Mouse (Mus musculus): Measurements from ENCODE around the gene Olfr1212.

Gene Olfr1212

DNA sequence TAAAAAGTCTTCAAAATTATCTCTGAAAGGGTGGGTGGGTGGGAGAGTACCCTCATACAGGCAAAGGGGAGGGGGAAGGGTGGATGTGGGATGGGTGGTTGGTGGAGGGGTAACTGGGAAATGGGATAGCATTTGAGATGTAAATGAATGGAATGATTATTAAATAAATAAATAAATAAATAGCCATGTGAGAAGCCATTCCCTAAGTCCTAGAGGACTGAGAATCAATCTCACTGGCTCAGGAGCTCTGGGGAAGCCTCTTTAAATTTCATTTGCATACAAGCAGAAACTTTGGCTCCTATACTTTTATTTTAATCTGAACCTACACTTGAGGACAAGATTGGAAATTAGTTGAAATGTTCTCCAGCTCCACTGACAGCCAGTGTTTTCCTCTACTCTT, at the start of gene Olfr1212:
Gene Olfr1212 (plus strand): TSS at position 301 of the 400 bp plus-strand sequence.
- DNase-seq (ENCODE audit: low spot score in 2 of 2): no peak

DNA sequence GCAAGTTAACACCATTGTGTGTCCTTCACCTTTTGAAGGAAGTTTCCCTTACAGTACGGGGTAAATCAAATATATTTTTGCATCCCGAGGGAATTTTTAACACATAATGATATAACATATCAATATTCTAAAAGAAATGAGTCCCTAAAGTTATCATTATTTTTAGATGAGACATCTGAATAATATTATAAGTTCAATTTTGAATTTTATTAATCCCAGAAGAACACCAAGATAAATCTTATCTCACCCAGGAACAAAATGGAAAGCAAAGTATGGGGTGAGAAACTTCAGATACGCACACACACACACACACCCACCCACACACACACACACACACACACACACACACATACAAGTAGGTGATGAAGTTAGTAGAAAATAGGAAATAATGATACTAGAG, 38.7 kb upstream of the Olfr1212 start, which contains the start of gene Olfr1209:
Gene Olfr1209 (minus strand): TSS at position 101 of the 400 bp plus-strand sequence.
- DNase-seq (ENCODE audit: low spot score in 2 of 2): no peak

DNA sequence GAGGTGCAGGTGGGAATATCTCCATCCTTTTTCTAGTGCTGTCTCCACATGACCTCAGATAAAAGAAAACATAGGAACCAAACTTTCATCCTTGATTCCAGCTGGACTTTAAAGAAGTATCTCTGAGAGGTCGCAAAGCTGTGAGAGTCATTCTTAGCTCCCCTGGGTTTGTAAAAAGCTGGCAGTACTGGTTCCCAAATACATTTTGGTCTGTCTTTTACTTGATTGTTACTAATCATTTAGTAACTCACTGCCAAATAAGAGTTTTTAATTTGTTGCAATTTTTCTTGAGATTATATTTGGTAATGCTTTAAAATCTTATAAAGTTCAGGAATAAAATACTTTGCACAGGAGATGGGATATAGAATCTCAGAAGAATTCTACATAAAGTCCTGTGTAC, 15.8 kb upstream of the Olfr1212 start, which contains the start of gene Olfr1211:
Gene Olfr1211 (minus strand): TSS at position 101 of the 400 bp plus-strand sequence.
- no peak for DNase-seq (ENCODE audit: low spot score in 2 of 2)

DNA sequence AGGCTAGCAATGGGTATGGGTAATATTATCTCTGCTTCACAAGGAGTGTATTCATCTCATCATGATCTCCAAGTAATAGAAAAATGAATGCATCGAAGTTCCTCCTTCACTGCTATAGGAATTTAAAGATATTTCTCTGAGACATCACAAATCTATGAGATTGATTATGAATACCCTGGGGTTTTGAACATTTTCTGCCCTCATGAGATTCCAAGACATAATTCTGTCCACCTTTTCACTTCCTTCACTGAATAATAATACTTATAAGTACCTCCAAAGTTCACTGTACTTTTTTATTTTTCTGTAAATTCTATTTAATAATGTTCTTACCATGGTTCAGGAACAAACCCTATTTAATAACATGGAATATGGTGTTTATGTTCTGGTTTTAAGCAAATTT, 26.4 kb downstream of the Olfr1212 start, which contains the start of gene Gm13762:
Gene Gm13762 (minus strand): TSS at position 101 of the 400 bp plus-strand sequence.
- no peak for DNase-seq (ENCODE audit: low spot score in 2 of 2)

DNA sequence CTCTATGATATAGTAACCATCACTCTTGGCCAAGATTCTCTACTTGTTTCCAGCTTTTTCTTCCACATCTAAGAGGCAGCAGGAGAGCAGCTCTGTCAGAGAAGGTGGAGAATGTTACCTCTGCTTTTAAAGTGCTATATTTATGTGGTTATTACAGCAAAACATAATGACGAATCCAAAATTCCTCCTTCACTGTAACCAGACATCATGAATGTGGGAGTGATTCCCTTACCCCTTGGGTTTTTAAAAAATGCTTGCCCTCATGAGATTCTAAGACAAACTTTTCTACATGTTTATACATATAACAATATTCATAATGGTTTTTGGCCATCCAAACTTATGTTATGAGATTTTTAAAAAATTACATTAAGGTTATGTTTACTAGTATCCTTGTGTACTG, 38.8 kb downstream of the Olfr1212 start, which contains the start of gene Olfr1214:
Gene Olfr1214 (minus strand): TSS at position 101 of the 400 bp plus-strand sequence.
- no peak for DNase-seq (ENCODE audit: low spot score in 2 of 2)

DNA sequence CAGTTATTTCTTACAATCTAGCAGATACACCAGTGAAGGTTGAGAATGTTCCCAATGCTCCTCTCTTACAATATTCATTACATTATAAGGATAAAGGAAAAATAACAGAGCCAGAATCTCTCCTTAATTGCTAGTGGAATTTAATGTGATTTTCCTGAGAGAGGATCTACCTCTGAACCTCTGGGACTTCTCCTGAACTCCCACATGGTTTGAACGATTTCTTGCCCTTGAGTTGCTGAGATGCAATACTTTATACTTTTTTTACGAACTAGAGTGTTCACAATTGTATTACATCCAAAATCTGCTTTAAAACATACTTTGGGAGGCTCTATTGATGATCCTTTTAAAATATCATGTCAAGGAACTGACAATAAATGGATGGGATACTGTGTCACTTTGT, 53.1 kb downstream of the Olfr1212 start, which contains the start of gene Olfr1215:
Gene Olfr1215 (minus strand): TSS at position 101 of the 400 bp plus-strand sequence.
- no peak for DNase-seq (ENCODE audit: low spot score in 2 of 2)
